Mouse (Mus musculus) heart, postnatal 4 days (tissue): Measurements from ENCODE around the gene Evi2a. TPM values are rescaled to one million over a fixed set of nuclear protein-coding genes. Genes with fewer than 3 reads are reported as not detected.

Source experiments
- DNase-seq: peaks from one replicate; pipeline ENCODE4 v3.0.0; 2021
- total RNA-seq, 2 experiments: library from RNA; stranded (reverse); gene quantifications; 2 replicates each; pipeline ENCODE4 v1.2.3; 2021

Gene Evi2a
- total RNA-seq, 2 experiments from 2014 or later, result 1.1 to 1.3 TPM

DNA sequence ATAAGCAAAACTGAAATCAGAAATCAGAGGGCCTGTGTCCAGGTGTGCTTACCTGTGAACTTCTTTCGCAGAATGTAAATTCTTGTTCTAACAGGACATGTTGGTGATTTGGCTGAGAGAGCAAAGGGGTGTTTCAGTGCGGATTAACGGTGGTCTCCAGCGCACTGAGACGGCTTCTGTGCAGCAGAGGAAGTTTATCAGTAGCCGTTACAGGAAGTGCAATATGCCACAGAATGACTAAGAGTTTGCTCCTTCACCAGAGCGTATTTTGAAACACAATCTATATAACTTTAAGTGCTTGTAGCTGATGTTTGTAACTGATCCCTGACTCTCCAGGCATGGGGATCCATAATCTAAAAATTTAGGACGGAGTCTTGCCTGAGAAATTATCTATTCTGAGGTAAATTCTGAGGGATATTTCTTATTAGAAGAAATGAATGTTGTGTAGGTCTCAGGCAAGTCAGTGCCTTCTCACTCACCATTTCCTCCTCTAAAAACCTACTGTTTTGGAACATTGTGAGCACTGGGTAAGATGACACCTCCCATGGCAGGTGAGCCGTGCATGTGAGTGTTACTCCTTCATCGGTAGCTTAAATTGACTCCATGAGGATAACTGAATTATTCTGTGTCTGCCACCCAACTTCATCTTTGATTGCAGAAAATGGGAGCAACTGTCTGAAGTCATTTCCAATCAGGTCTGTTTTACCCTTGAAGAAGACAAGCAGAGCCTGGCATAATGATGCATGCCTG, 6.7 kb downstream of the Evi2a start, which contains the start of gene Evi2b:
Evi2b (minus strand) TSS at position 203 of the 750 bp plus-strand sequence.
- no peak for DNase-seq

DNA sequence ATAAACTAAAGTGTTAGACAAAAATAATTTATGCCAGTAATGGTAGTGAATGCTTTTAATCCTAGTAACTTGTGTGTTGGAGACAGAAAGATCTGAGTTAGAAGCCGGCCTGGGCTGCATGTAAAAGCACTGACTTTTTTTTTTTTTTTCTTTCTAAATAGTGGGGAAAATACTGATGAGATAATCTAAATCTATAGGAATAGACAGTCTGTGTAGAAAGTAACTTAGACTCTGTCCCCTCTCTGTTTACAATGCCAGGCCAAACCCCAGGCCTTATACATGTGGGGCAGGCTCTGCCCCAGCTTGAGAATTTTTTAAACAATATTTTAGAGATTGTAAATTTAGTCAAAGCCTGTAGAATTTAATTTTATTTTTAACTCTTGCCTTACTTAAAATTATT, 7.5 kb downstream of the Evi2a start:
- no peak for DNase-seq

DNA sequence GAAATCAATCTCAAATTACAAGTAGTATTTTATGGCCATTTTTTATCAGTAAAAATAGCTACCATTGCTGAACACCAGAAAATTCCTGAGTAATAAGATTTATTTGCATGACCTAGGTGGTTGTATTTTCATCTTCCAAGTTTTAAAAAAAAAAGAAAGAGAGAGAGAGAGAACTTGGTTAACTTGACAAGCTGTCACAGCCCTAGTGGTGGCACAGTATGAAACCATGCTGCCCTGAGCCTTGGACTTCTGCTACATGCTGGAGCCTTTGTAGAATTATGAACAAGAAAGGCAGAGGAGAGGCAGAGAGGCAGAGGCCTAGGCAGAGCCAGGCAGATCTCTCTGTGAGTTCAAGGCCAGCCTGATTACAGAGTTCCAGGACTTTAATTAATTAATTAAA, 8.5 kb downstream of the Evi2a start:
- DNase-seq, result no peak

DNA sequence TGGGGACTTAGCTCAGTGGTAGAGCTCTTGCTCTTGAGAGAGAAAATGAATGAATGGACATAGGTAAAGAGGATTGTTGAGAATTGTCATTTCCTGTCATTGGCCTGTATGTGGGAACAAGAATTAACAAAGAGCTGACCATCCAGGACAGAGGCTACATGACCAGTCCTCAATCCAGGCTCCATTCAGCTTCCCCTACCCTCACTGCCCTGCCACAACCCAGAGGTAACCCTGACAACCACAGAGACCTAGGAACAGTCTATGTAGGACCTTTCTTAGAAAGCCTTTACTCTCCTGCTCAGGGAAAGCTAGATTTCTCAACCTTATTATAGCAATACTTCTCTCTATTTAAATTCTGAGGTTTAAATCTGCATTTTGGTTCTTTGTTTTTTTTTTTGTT, 9.6 kb downstream of the Evi2a start:
- DNase-seq, result no peak

DNA sequence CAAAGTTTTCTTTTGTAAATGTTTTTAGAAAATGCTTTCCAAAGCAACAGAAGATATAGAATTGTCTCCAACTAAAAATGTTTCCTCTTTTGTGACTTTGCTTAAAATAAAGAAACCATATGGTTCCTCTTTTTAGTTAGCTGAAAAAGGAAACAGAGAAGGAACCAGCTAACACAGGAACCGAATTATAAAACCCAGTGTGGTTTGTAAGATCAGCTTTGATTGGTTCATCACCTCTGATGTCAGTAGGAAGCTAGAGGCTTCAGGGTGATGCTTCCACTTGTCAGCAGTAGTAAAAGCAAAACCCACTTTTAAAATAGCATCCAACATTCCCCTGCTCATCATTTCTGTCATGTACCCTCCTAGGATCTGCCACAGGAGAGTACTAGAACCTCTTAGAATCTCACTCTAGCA, 10.5 kb downstream of the Evi2a start:
- DNase-seq, result no peak

DNA sequence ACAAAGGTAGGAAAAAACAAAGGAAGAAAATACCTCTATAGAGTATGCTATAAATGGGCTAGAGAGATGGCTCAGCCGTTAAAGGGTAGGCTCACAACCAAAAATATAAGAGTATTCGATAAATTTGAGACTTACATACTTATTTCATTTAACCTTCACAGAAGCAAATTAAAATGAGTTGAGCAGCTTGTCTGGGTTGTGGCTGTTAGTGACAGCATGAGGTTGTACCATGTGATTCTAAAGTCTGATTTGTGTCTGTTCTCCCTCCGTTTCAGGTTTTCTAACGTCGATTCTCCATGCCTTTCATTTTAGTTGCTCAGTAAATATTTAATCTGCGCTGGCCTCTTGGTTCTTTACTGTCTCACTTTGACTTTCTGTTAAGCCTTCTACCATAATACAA, 11.1 kb downstream of the Evi2a start:
- no peak for DNase-seq

DNA sequence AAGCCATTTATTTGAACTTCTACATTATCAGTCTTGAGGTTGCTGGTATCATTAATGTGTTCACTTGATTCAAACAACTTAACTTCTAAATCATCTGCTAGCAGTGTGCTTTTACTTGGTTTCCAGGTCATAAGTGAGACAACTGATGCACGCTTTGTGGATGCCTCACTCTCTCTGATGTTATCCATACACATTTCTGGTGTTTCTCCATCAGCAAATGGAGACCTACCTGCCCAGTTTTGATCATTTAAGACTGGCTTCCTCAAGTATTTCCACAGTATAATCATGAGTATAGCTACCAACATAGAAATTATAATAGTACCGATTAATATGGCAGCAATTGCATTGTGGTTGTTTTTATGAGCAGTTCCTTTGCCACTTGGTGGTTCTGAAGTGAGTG, 14.6 kb downstream of the Evi2a start:
- DNase-seq, result no peak

DNA sequence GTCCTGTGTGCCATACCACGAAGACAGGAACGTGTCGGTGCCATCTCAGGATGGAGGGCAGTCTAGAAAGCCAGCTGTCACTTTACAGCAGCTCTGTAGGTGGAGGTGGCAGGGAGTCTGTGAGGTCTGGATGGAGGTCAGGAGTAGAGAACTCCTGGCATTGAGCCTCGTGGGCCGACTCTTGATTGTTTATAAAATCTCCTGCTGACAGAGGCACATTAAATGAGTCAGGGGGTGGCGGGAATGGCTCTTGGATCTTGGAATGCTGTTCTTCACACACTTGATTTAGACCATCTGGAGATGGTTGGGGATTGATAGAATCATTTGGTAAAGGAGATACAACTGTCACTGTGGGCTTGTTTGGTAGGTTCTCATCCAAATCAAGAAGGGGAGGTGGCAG, 15.1 kb downstream of the Evi2a start:
- no peak for DNase-seq

DNA sequence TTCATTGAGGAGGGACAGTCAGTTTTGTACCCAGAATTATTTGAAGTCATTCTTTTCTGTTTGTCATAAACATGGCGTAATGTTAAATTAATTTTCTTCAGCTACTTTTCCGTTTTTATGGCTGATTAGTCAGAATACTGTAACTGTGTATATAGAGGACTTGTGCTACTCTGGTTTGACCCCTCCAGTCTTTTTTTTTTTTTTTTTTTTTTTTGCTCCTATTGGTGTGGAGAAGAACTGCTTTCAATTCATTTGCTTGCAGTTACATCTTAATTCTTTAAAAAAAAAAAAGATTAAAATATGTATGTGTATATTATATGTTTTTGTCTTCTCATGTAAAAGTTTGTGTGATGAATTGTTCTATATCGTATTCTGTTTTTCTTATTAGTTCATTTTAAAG, 18.4 kb downstream of the Evi2a start:
- DNase-seq, result no peak

DNA sequence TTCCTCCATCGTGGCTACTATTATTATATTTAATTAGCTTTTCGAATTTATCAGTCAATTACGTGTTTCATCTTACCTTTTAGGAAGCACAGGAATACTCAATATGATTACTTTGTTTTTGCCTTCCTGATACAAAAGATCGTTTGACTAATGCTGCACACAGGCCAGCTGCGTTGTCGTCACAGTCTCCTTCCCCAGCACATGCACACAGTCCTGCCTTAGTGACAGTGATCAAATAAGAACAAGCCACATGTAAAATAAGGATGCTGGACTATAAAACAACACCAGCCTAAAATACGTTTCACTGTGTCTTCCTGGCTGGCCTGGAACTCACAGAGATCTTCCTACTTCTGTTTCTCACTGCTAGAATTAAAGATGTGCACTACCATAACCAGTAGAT, 25.9 kb downstream of the Evi2a start:
- DNase-seq, result no peak

DNA sequence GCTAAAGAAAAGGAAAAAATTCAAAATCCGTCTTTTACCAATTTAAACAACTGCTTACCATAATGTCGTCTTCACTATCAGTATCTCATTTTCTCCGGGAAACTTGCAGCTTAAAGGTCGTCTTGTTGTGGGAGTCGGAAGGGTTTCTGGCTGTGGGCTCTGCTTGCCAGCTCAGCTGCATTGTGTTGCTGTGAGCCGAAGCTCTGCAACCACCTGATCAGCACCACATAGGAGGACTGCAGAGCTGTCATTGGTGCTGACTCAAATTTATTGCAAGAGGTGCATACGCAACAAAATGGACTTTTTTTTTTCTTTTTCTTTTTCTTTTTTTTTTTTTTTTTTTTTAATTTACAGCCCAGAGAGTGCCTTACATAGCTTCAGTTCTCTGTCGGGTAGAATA, 26.6 kb downstream of the Evi2a start, which contains the start of gene Omg:
Omg (minus strand) TSS at position 240 of the 400 bp plus-strand sequence.
- no peak for DNase-seq

DNA sequence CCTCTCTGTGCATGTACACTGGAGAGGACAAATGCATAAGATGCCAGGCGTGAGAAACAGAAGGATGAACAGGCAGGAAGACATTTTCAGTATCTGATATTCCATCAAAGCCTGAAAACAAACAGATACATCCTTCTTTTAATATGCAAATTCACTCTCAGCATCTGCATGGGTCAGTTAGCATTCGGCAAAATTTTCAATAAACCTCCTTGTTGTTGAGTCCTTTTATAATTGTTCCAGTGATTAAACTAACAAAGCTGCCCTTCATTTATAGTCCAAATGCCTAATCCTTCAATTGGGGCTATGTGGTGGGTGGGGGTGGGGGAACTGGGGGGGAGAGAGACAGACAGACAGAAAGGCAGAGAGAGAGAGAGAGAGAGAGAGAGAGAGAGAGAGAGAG, 27.5 kb downstream of the Evi2a start:
- DNase-seq, result no peak

DNA sequence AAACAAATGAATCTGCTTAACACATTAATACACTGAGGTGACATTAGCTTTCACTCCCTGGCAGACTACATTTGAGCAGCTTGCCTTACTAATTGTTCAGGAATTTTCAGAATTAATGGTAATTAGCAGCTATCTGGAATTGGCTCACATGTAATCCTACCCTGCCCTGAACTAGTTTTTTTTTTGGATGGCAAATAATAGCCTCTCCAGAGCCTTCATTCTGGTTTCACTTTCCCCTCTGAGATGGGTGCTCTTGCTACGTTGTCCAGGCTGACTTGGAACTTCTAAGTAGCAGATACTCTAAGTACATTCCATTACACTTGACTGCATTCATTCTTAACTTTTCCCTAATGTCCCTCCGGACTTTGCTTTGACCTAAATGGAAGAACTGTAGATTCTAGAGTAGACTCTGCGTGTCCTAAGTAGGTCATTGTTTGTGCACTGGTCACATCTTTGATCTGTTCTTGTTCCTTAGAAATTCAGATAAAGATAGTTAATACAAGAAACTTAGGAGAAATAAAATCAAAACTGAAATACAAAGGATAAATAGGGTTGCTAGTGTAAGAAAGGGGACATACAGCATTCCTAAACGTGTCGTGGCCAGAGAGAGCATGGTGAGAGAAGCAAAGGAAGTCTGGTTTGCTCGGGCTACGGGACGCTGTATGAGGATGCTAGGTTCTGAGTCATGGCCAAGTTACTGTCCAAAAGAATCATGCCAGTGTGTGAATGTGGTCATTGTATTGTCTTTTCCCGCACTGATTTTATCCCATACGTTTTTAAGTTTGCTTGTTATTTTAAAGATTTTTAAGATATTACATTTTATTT, 35.2 kb downstream of the Evi2a start:
- DNase-seq, result no peak

DNA sequence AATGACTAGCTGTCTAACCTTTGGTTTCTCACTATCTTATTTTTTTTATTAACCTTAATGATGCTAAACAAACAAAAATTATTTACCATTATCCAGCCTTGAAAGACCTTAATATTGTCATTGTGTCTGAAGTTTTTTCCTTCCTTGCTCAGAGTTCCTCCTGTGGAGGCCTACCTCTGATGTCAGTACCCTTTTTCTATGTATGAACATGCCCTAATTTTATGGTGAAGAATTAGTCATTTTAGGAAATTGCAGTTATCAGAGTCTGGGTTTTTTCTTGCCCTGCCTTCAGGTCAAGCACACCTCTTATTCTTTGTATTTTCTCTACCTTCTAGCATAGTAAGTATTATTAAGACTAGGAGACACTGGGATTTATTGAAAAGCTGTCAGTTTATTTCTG, 45.7 kb downstream of the Evi2a start:
- no peak for DNase-seq

DNA sequence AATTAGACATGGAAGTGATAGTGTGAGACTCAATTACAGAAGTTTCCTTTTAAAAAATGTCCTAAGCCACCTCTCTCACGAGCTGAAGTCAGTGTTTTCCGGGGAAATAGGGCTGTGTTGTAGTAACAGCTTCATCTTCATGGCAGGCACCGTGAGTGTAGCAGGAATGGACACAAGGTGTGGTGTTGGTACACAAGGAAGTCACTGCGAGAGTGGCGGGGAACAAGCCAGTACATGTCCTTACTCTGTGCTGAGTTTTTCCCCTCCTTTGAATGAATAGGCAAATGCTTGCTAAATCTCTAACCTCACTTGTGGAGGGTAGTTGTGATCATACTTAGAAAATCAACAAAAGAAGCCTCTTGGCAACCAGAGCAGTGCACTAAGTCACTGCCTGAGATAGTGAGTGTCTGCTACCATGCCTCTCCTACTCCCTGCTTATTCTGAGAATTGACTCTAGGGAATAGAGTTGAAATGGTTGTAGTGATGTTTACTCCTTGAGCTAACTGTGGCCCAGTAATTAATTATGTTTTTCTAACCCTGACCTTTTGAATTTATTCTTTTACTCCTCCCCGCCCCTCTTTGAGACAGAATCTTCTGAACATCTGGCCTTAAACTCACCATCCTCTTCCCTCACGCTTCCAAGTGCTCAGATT, 46.4 kb downstream of the Evi2a start:
- no peak for DNase-seq

DNA sequence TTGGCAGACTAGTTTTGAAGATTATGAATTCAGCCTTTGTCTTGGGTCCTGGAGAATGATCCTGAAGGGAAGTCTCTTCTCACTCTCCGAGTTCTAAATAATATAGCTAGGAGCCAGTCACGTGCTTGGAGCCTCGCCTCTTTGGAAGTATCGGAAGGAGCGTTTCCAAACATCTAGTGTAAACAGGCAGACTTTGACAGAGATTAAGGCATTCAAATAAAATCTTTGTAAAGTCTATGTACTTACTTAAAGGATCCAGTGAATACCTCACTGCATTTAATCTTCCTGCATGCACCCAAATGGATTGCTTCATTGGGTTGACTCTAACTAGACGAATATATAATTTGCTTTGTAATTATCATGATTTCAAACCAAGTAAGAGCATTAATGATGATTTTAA, 47.0 kb downstream of the Evi2a start:
- DNase-seq, result no peak

Other genes with a start within 250 kb of the Evi2a start
- gene Gm9964, start 233.7 kb downstream of the Evi2a start, total RNA-seq, result not detected
- gene Nf1, start 190.9 kb downstream of the Evi2a start, total RNA-seq, result 10 to 100 TPM; 43.2 to 44.9 TPM
- not detected for gene Omg, start 26.5 kb downstream of the Evi2a start, total RNA-seq
- under 1 TPM; 0.38 to 0.68 TPM for gene Evi2b, start 6.8 kb downstream of the Evi2a start, total RNA-seq
- under 1 TPM in 1 of 2 experiments, not detected in 1; 0.10 TPM for gene Evi2, start within 50 bp of the Evi2a start, total RNA-seq
- under 1 TPM; 0.07 to 0.14 TPM for gene Rab11fip4, start 60.6 kb upstream of the Evi2a start, total RNA-seq